Mouse (Mus musculus) cerebellum, adult 2 months (tissue): Measurements from ENCODE around the gene Golga4.

Experiments
- CTCF ChIP-seq: fragments of 200-500 bp; IDR thresholded peaks from 2 replicates; pipeline ENCODE4 v1.5.1; 2011; ENCODE audit warnings: low read depth, mild to moderate bottlenecking, control low read depth, low read length, moderate library complexity, borderline replicate concordance; ENCODE audit not compliant: insufficient read depth
- POLR2A ChIP-seq: fragments of 200-500 bp; IDR thresholded peaks from 2 replicates; pipeline ENCODE4 v1.6.1; 2011; ENCODE audit warnings: low read length, control low read depth, borderline replicate concordance; ENCODE audit not compliant: insufficient read depth

DNA sequence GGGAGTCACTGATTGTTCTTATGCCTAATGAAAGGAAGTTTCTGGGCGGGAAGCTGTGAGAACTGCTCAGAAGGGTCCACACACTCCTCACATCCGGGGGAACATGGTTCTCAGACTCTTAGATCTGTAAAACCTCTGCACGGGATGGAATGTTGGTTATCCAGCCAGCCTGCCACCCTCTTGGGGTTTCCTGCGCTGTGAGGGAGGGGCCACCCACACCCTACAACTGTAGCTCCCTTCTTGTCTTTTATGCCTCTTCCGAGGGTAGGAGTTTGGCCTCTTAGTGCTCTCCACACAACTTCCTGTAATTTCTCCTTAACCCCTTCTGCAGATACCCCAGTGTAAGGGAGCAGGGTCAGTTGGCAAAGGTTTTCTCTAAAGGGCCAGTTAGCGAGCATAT, 76.7 kb downstream of the Golga4 start:
- TF ChIP-seq POLR2A (no peak), CTCF (no peak)
